8 mouse cellular contexts compared by ENCODE assay signal in the genomic region with DNA sequence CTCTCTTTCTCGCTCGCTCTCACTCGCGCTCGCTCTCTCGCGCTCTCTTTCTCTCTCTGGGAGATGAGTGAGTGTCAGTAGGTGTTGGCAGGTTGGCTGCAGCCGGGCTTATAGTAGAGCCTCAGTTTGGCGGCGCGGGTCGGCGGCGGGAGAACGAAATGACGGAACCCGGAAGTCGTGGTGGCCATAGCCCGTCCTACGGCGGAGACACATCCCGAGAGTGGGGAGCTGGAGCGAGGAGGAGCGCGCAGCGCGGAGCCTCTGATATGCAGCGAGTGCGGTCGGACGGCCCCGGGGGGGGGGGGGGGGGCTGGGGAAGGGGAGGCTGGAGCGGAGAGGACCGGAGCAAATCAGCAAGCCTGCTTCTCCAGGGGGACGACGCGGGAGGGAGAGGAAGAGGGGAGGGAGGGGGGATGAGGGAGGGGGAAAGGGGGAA. TPM values are rescaled to one million over a fixed set of nuclear protein-coding genes. Genes with fewer than 3 reads are reported as not detected.
A peak's percentile ranks its signal among the peaks of the same experiment; 100 is the strongest.
DNase-seq lines count a peak whose midpoint lies in the region; ATAC-seq lines count a peak whose summit lies in the region.

A gene (minus strand): TSS at position 270 of the 436 bp plus-strand sequence.

- H3K4me1 ChIP-seq in brown adipose tissue, adult 24 weeks (ENCODE audit: control insufficient read depth, insufficient read depth, insufficient read length, low read length) = no peaks in the 10 kb centered on the region

- peak within 1 kb of the TSS; percentile 95 for H3K4me3 ChIP-seq in brown adipose tissue, adult 24 weeks (ENCODE audit: insufficient read depth, low read depth, low read length)

- peak; percentile 56 for ATAC-seq in megakaryocyte, adult 5-6 weeks (ENCODE audit: poor library complexity, severe bottlenecking)

- peak; percentile 90 for DNase-seq in MN1 (ENCODE audit: low spot score)
- peak; percentile 61 for DNase-seq in gastrocnemius, postnatal 10 days
- DNase-seq in induced T-regulatory cell, adult 2 months (ENCODE audit: low read depth) = peak; percentile 53
- peak; percentile 78 to 83 for DNase-seq in left cerebral cortex, postnatal 10 days (ENCODE audit: extremely low spot score in 1 of 2, low spot score in 2 of 2)
- peak; percentile 82 for DNase-seq in right cerebral cortex, postnatal 14 days
- no peak for DNase-seq in cerebellum, adult 9-10 months

- H3K27ac ChIP-seq in brown adipose tissue, adult 24 weeks (replicated peaks; ENCODE audit: low read depth, low read length) = peak within 1 kb of the TSS; percentile 84

- intact Hi-C loops in left cerebral cortex, postnatal 10 days (cut with DNase I) = loop anchor here (5.0 to 10.0 kb wide), 2 partner anchors 411 to 798 kb away; no protein-coding TSS in a partner anchor

RNA-seq across cellular contexts. Expression of the gene that starts here (rescaled TPM):
- 12.2 and 14.6 TPM in 2 replicates for polyA plus RNA-seq in brown adipose tissue, adult 24 weeks (2012; ENCODE audit: insufficient read depth, insufficient read length, missing spikeins)
- 1 to 10 TPM; 4.0 to 5.2 TPM for total RNA-seq in gastrocnemius, postnatal 10 days (2021)
- 100 to 1,000 TPM in 1 of 2 experiments, 10 to 100 TPM in 1; 98.2 to 110 TPM for total RNA-seq in left cerebral cortex, postnatal 10 days (2021)
- total RNA-seq in megakaryocyte, adult 5-6 weeks (2015) = not detected in 2 replicates
- not detected in 2 replicates for total RNA-seq in megakaryocyte, adult 5-6 weeks (2017)

Comparison
In these comparisons a context has a peak if more than half of its experiments do, and no peak if none do; other contexts are left out.
1. RNA of the gene that starts here (total RNA-seq): 98.2 to 110 TPM in left cerebral cortex, postnatal 10 days; 4.0 to 5.2 TPM in gastrocnemius, postnatal 10 days and not detected in megakaryocyte, adult 5-6 weeks; every median in the first group is over 10 times any median in the second.
2. Peak in ATAC-seq in megakaryocyte, adult 5-6 weeks; RNA of the gene not detected or under 1 TPM.